Mouse (Mus musculus) CH12.LX (cell line): ENCODE results near the gene BC004004. TPM values are rescaled to one million over a fixed set of nuclear protein-coding genes. Genes with fewer than 3 reads are reported as not detected.
"Not testable (repeated sequence)": the region's sequence is repeated elsewhere in the genome, so short reads cannot be mapped to it uniquely, and the experiment has no call there.

Experiments
- DNase-seq: peaks from one replicate; pipeline ENCODE4 v3.0.0-alpha.2; 2013; ENCODE audit errors: extremely low read depth
- H3K27ac ChIP-seq: 2 replicates; pipeline ENCODE4 v1.5.1; 2012; ENCODE audit warnings: low read depth, mild to moderate bottlenecking, control low read depth, moderate library complexity; ENCODE audit not compliant: insufficient read depth
- H3K27me3 ChIP-seq: replicated peaks from 2 replicates; pipeline ENCODE3; 2012; ENCODE audit warnings: inconsistent platforms
- H3K36me3 ChIP-seq, 2 experiments: replicated peaks in 1 of 2; 2 replicates each; pipeline versions ENCODE3 to v1.6.1; 2012; ENCODE audit warnings: inconsistent platforms in 1 of 2, low read length in 1 of 2, mild to moderate bottlenecking in 1 of 2, mixed read lengths in 1 of 2, moderate library complexity in 1 of 2; ENCODE audit not compliant: control insufficient read depth in 1 of 2, insufficient read depth in 1 of 2
- H3K4me1 ChIP-seq, 2 experiments: 2 replicates each; pipeline ENCODE4 v1.6.1; 2012; ENCODE audit warnings: inconsistent platforms in 1 of 2, moderate library complexity in 1 of 2; ENCODE audit not compliant: insufficient read depth in 2 of 2, control insufficient read depth in 1 of 2
- H3K4me2 ChIP-seq: 2 replicates; pipeline ENCODE4 v1.6.1; 2012; ENCODE audit warnings: low read depth, mild to moderate bottlenecking, control low read depth; ENCODE audit not compliant: poor library complexity, insufficient read depth, severe bottlenecking
- H3K4me3 ChIP-seq, 3 experiments: fragments of 150-350 bp in 1 of 3; sonication (generic) in 1 of 3; replicated peaks in 1 of 3; 2 replicates each; pipeline versions ENCODE3 to v1.5.1; 2011 to 2012; ENCODE audit warnings: low read depth in 2 of 3, low read length in 2 of 3, mild to moderate bottlenecking in 2 of 3, moderate library complexity in 2 of 3, control low read depth in 1 of 3, improper control_type of control experiment in 1 of 3, inconsistent platforms in 1 of 3, mixed read lengths in 1 of 3; ENCODE audit not compliant: poor library complexity in 1 of 3
- H3K79me2 ChIP-seq: replicated peaks from 2 replicates; pipeline ENCODE4 v1.6.1; 2012; ENCODE audit warnings: mild to moderate bottlenecking, moderate library complexity; ENCODE audit not compliant: control insufficient read depth, poor library complexity, insufficient read depth, severe bottlenecking; ENCODE audit errors: extremely low read depth
- H3K9ac ChIP-seq: 2 replicates; pipeline ENCODE4 v1.6.1; 2012; ENCODE audit warnings: low read depth, mild to moderate bottlenecking, control low read depth, moderate library complexity; ENCODE audit not compliant: insufficient read depth
- H3K9me3 ChIP-seq: replicated peaks from 2 replicates; pipeline ENCODE3; 2012; ENCODE audit warnings: low read length, inconsistent platforms, mixed read lengths
- BHLHE40 ChIP-seq: IDR thresholded peaks from 2 replicates; pipeline ENCODE4 v1.6.1; 2011; ENCODE audit warnings: mild to moderate bottlenecking, low read depth, low read length, improper control_type of control experiment
- CHD1 ChIP-seq: IDR thresholded peaks from 2 replicates; pipeline ENCODE4 v1.6.1; 2012; ENCODE audit warnings: low read depth, low read length, improper control_type of control experiment, inconsistent platforms
- CHD2 ChIP-seq: IDR thresholded peaks from 2 replicates; pipeline ENCODE4 v1.6.1; 2011; ENCODE audit warnings: low read length, improper control_type of control experiment
- CTCF ChIP-seq, 2 experiments: IDR thresholded peaks in 1 of 2; conservative IDR thresholded peaks in 1 of 2; 2 replicates each; pipeline ENCODE4 v1.5.1; 2011 to 2012; ENCODE audit warnings: low read depth in 2 of 2, low read length in 2 of 2, improper control_type of control experiment in 1 of 2, inconsistent platforms in 1 of 2, mild to moderate bottlenecking in 1 of 2, moderate library complexity in 1 of 2
- GABPA ChIP-seq: IDR thresholded peaks from 2 replicates; pipeline ENCODE4 v1.6.1; 2012; ENCODE audit warnings: low read depth, low read length, improper control_type of control experiment, inconsistent platforms; ENCODE audit not compliant: insufficient replicate concordance
- HCFC1 ChIP-seq: IDR thresholded peaks from 2 replicates; pipeline ENCODE4 v1.6.1; 2012; ENCODE audit warnings: low read depth, mild to moderate bottlenecking, inconsistent platforms, low read length, improper control_type of control experiment
- IRF4 ChIP-seq: IDR thresholded peaks from 2 replicates; pipeline ENCODE4 v1.6.1; 2014; ENCODE audit warnings: low read depth, mild to moderate bottlenecking, inconsistent platforms, low read length, improper control_type of control experiment
- JUND ChIP-seq: conservative IDR thresholded peaks from 2 replicates; pipeline ENCODE4 v1.6.1; 2011; ENCODE audit warnings: low read depth, low read length, improper control_type of control experiment
- MAFK ChIP-seq: IDR thresholded peaks from 2 replicates; pipeline ENCODE4 v1.6.1; 2011; ENCODE audit warnings: low read length, improper control_type of control experiment; ENCODE audit not compliant: insufficient replicate concordance
- MEF2A ChIP-seq: IDR thresholded peaks from 2 replicates; pipeline ENCODE4 v1.6.1; 2014; ENCODE audit warnings: low read depth, mild to moderate bottlenecking, inconsistent platforms, low read length, improper control_type of control experiment, borderline replicate concordance
- MXI1 ChIP-seq: IDR thresholded peaks from 2 replicates; pipeline ENCODE4 v1.6.1; 2011; ENCODE audit warnings: mild to moderate bottlenecking, low read depth, low read length, improper control_type of control experiment
- NELFE ChIP-seq: IDR thresholded peaks from 2 replicates; pipeline ENCODE4 v1.6.1; 2011; ENCODE audit warnings: low read depth, low read length, improper control_type of control experiment
- NRF1 ChIP-seq: IDR thresholded peaks from 2 replicates; pipeline ENCODE4 v1.6.1; 2014; ENCODE audit warnings: low read depth, mild to moderate bottlenecking, inconsistent platforms, low read length, improper control_type of control experiment, moderate library complexity
- PAX5 ChIP-seq: IDR thresholded peaks from 2 replicates; pipeline ENCODE4 v1.6.1; 2012; ENCODE audit warnings: low read length, inconsistent platforms, mixed read lengths
- POLR2AphosphoS2 ChIP-seq: IDR thresholded peaks from 2 replicates; pipeline ENCODE4 v1.6.1; 2011; ENCODE audit warnings: low read depth, low read length, improper control_type of control experiment
- SIN3A ChIP-seq: IDR thresholded peaks from 2 replicates; pipeline ENCODE4 v1.6.1; 2012; ENCODE audit warnings: low read length, improper control_type of control experiment, inconsistent platforms
- UBTF ChIP-seq: IDR thresholded peaks from 2 replicates; pipeline ENCODE4 v1.6.1; 2012; ENCODE audit warnings: low read depth, mild to moderate bottlenecking, inconsistent platforms, low read length, improper control_type of control experiment, moderate library complexity
- USF1 ChIP-seq: IDR thresholded peaks from 2 replicates; pipeline ENCODE4 v1.6.1; 2014; ENCODE audit warnings: low read depth, mild to moderate bottlenecking, inconsistent platforms, low read length, improper control_type of control experiment
- ZKSCAN1 ChIP-seq: IDR thresholded peaks from 2 replicates; pipeline ENCODE4 v1.6.1; 2012; ENCODE audit warnings: low read depth, inconsistent platforms, low read length, improper control_type of control experiment, borderline replicate concordance
- dilution Hi-C: fragments of 300-500 bp; cut with MboI; formaldehyde crosslinking; loops from 2 replicates; pipeline ENCODE4 v1.14.3; 2020; ENCODE audit warnings: low sequenced_read_pairs; ENCODE audit not compliant: extremely low pct_unique_long_range_greater_than_20kb, extremely low pct_ligation_motif_present
- in situ Hi-C: fragments of 300-500 bp; cut with MboI; formaldehyde crosslinking; loops from 3 replicates; pipeline ENCODE4 v1.14.3; 2019; ENCODE audit warnings: low sequenced_read_pairs, low pct_ligation_motif_present, low pct_unique_long_range_greater_than_20kb, mixed read lengths
- polyA plus RNA-seq: library from polyadenylated mRNA; unstranded; fragments of >175 nt; gene quantifications from 2 replicates; pipeline ENCODE4 v1.2.1, GENCODE M21; 2012; ENCODE audit warnings: low read depth; ENCODE audit not compliant: insufficient read length
- total RNA-seq, 2 experiments: library from RNA; depleted of rRNA; stranded (reverse); fragments of 300-350 nt in 1 of 2; fragments of >200 nt in 1 of 2; gene quantifications; 2 replicates each; pipeline ENCODE4 v1.2.3; 2012 to 2014

Gene BC004004
- total and polyA plus RNA-seq, 3 experiments = 67.9 to 89.1 (median 75.1) TPM

DNA sequence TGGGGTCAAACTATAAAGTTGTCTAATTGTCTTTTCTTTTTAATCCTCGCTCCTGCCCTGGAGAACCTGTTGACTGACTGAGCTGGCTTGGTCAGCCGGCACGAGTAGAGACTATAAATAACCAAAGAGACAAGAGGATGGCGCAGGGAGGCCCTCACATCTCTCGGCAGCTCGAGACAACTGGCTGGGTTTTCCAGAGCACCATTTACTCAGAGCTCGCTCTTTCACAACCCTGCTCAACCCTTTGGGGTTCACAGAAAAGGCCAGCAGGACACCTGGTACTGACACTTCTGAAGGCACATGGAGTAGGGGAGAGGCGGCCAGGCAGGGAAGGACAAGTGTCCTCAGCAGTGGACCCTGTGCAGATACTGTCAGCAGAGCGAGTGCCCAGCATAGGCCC lies 14.9 kb upstream of the BC004004 start:
- dilution Hi-C loops = no loop called here
- peaks cover 47% of the 10 kb centered on the region for H3K79me2 ChIP-seq
- DNase-seq = no peak
- no peaks in the 10 kb centered on the region for H3K27me3 ChIP-seq
- no peak overlapping the region for H3K4me3 ChIP-seq
- H3K4me1 ChIP-seq = peaks cover 8 to 37% of the 10 kb centered on the region in 2 experiments
- in situ Hi-C loops = no loop called here
- H3K9me3 ChIP-seq = no peaks in the 10 kb centered on the region
- TF ChIP-seq BHLHE40 = peak; percentile 59
- peak; percentile 24; the same call in 1 of the 2 replicates for TF ChIP-seq MEF2A
- TF ChIP-seq CTCF (conservative IDR thresholded peaks at IDR 0.05 in 1 of 2, IDR thresholded peaks at IDR 0.05 in 1 of 2; ENCODE audit: low read depth in 2 of 2, low read length in 2 of 2) = no peak
- no peak overlapping the region for H3K4me2 ChIP-seq
- no peak overlapping the region for H3K9ac ChIP-seq
- peaks cover 71 to 89% of the 10 kb centered on the region in 2 experiments for H3K36me3 ChIP-seq
- H3K27ac ChIP-seq = peak overlapping the region; percentile 13; the same call in 1 of the 2 replicates

DNA sequence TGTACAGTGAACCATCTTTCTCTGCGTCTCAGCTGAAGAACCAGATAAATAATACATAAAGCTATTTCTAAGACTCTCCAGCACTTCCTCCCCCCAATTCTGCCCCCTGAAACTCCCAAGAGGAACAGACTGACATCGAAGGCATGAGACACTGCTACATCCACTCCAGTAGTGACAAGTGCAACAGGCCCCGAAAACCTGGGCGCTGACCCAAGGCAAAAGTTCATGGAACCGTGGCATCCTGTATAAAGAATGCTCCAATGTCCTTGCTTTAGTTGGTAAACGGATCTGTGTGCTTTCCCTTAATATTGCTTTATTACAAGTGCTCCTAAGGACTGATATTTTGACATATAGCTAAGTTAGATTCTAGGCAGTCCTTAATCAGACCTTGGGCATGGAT lies 13.8 kb upstream of the BC004004 start:
- H3K79me2 ChIP-seq = peaks cover 50% of the 10 kb centered on the region
- peaks cover 65 to 81% of the 10 kb centered on the region in 2 experiments for H3K36me3 ChIP-seq
- in situ Hi-C loops, H3K9me3 ChIP-seq, DNase-seq, H3K27me3 ChIP-seq, H3K27ac ChIP-seq, H3K4me2 ChIP-seq, dilution Hi-C loops, H3K9ac ChIP-seq, H3K4me3 ChIP-seq: not testable (repeated sequence)
- H3K4me1 ChIP-seq = peaks cover 8 to 46% of the 10 kb centered on the region in 2 experiments

DNA sequence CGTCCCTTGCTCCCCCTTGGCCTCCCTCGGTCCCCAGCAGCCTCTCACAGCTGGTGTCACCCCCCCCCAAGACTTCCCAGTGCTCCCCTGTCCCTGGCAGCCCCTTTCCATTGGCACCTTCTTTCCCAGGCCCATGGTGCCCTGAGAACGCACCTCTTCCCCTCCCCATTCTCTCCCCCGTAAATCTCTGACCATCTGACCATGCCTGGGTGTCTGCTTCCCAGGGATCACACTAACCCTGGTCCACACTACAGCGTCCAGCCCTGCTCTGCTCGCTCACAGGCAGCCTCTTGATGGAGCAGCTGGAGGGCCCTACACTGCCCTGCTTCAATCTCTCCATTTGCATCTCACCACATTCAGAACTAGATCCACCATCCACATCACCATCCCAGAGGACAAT lies 12.1 kb upstream of the BC004004 start:
- in situ Hi-C loops = no loop called here
- dilution Hi-C loops = no loop called here
- Histone ChIP-seq H3K79me2 (peaks cover 61% of the 10 kb centered on the region), H3K27ac (no peak overlapping the region), H3K4me3 (no peak overlapping the region), H3K9me3 (no peaks in the 10 kb centered on the region), H3K4me1 (peaks cover 19 to 62% of the 10 kb centered on the region in 2 experiments), H3K9ac (no peak overlapping the region), H3K4me2 (no peak overlapping the region), H3K36me3 (peaks cover 57 to 81% of the 10 kb centered on the region in 2 experiments), H3K27me3 (no peaks in the 10 kb centered on the region)
- DNase-seq = no peak
- TF ChIP-seq USF1 = no peak
- TF ChIP-seq ZKSCAN1 = no peak
- no peak for TF ChIP-seq CHD1
- TF ChIP-seq CTCF (conservative IDR thresholded peaks at IDR 0.05 in 1 of 2, IDR thresholded peaks at IDR 0.05 in 1 of 2; ENCODE audit: low read depth in 2 of 2, low read length in 2 of 2) = no peak
- TF ChIP-seq MXI1 = no peak
- no peak for TF ChIP-seq GABPA
- no peak for TF ChIP-seq MAFK
- no peak for TF ChIP-seq HCFC1
- TF ChIP-seq UBTF = no peak
- TF ChIP-seq NRF1 = no peak
- TF ChIP-seq NELFE = no peak
- no peak for TF ChIP-seq SIN3A
- no peak for TF ChIP-seq JUND
- TF ChIP-seq POLR2AphosphoS2 = no peak
- TF ChIP-seq IRF4 = no peak
- no peak for TF ChIP-seq BHLHE40
- TF ChIP-seq CHD2 = no peak
- no peak for TF ChIP-seq PAX5
